Mouse (Mus musculus) CH12.LX (cell line): ENCODE data around the gene Bcorl1. TPM values are rescaled to one million over a fixed set of nuclear protein-coding genes. Genes with fewer than 3 reads are reported as not detected.

Experiments
- DNase-seq: peaks from one replicate; pipeline ENCODE4 v3.0.0-alpha.2; 2013; ENCODE audit errors: extremely low read depth
- H3K27ac ChIP-seq: 2 replicates; pipeline ENCODE4 v1.5.1; 2012; ENCODE audit warnings: low read depth, mild to moderate bottlenecking, control low read depth, moderate library complexity; ENCODE audit not compliant: insufficient read depth
- H3K27me3 ChIP-seq: replicated peaks from 2 replicates; pipeline ENCODE3; 2012; ENCODE audit warnings: inconsistent platforms
- H3K36me3 ChIP-seq, 2 experiments: replicated peaks in 1 of 2; 2 replicates each; pipeline versions ENCODE3 to v1.6.1; 2012; ENCODE audit warnings: inconsistent platforms in 1 of 2, low read length in 1 of 2, mild to moderate bottlenecking in 1 of 2, mixed read lengths in 1 of 2, moderate library complexity in 1 of 2; ENCODE audit not compliant: control insufficient read depth in 1 of 2, insufficient read depth in 1 of 2
- H3K4me1 ChIP-seq, 2 experiments: 2 replicates each; pipeline ENCODE4 v1.6.1; 2012; ENCODE audit warnings: inconsistent platforms in 1 of 2, moderate library complexity in 1 of 2; ENCODE audit not compliant: insufficient read depth in 2 of 2, control insufficient read depth in 1 of 2
- H3K4me2 ChIP-seq: 2 replicates; pipeline ENCODE4 v1.6.1; 2012; ENCODE audit warnings: low read depth, mild to moderate bottlenecking, control low read depth; ENCODE audit not compliant: poor library complexity, insufficient read depth, severe bottlenecking
- H3K4me3 ChIP-seq, 3 experiments: fragments of 150-350 bp in 1 of 3; sonication (generic) in 1 of 3; replicated peaks in 1 of 3; 2 replicates each; pipeline versions ENCODE3 to v1.5.1; 2011 to 2012; ENCODE audit warnings: low read depth in 2 of 3, low read length in 2 of 3, mild to moderate bottlenecking in 2 of 3, moderate library complexity in 2 of 3, control low read depth in 1 of 3, improper control_type of control experiment in 1 of 3, inconsistent platforms in 1 of 3, mixed read lengths in 1 of 3; ENCODE audit not compliant: poor library complexity in 1 of 3
- H3K79me2 ChIP-seq: replicated peaks from 2 replicates; pipeline ENCODE4 v1.6.1; 2012; ENCODE audit warnings: mild to moderate bottlenecking, moderate library complexity; ENCODE audit not compliant: control insufficient read depth, poor library complexity, insufficient read depth, severe bottlenecking; ENCODE audit errors: extremely low read depth
- H3K9ac ChIP-seq: 2 replicates; pipeline ENCODE4 v1.6.1; 2012; ENCODE audit warnings: low read depth, mild to moderate bottlenecking, control low read depth, moderate library complexity; ENCODE audit not compliant: insufficient read depth
- H3K9me3 ChIP-seq: replicated peaks from 2 replicates; pipeline ENCODE3; 2012; ENCODE audit warnings: low read length, inconsistent platforms, mixed read lengths
- BHLHE40 ChIP-seq: IDR thresholded peaks from 2 replicates; pipeline ENCODE4 v1.6.1; 2011; ENCODE audit warnings: mild to moderate bottlenecking, low read depth, low read length, improper control_type of control experiment
- CHD1 ChIP-seq: IDR thresholded peaks from 2 replicates; pipeline ENCODE4 v1.6.1; 2012; ENCODE audit warnings: low read depth, low read length, improper control_type of control experiment, inconsistent platforms
- CHD2 ChIP-seq: IDR thresholded peaks from 2 replicates; pipeline ENCODE4 v1.6.1; 2011; ENCODE audit warnings: low read length, improper control_type of control experiment
- CTCF ChIP-seq, 2 experiments: IDR thresholded peaks in 1 of 2; conservative IDR thresholded peaks in 1 of 2; 2 replicates each; pipeline ENCODE4 v1.5.1; 2011 to 2012; ENCODE audit warnings: low read depth in 2 of 2, low read length in 2 of 2, improper control_type of control experiment in 1 of 2, inconsistent platforms in 1 of 2, mild to moderate bottlenecking in 1 of 2, moderate library complexity in 1 of 2
- E2F4 ChIP-seq: IDR thresholded peaks from 2 replicates; pipeline ENCODE4 v1.6.1; 2011; ENCODE audit warnings: low read depth, low read length, improper control_type of control experiment; ENCODE audit not compliant: insufficient replicate concordance
- ELF1 ChIP-seq: IDR thresholded peaks from 2 replicates; pipeline ENCODE4 v1.6.1; 2014; ENCODE audit warnings: low read depth, mild to moderate bottlenecking, inconsistent platforms, low read length, improper control_type of control experiment
- GABPA ChIP-seq: IDR thresholded peaks from 2 replicates; pipeline ENCODE4 v1.6.1; 2012; ENCODE audit warnings: low read depth, low read length, improper control_type of control experiment, inconsistent platforms; ENCODE audit not compliant: insufficient replicate concordance
- IRF4 ChIP-seq: IDR thresholded peaks from 2 replicates; pipeline ENCODE4 v1.6.1; 2014; ENCODE audit warnings: low read depth, mild to moderate bottlenecking, inconsistent platforms, low read length, improper control_type of control experiment
- JUND ChIP-seq: conservative IDR thresholded peaks from 2 replicates; pipeline ENCODE4 v1.6.1; 2011; ENCODE audit warnings: low read depth, low read length, improper control_type of control experiment
- MAFK ChIP-seq: IDR thresholded peaks from 2 replicates; pipeline ENCODE4 v1.6.1; 2011; ENCODE audit warnings: low read length, improper control_type of control experiment; ENCODE audit not compliant: insufficient replicate concordance
- MAX ChIP-seq: IDR thresholded peaks from 2 replicates; pipeline ENCODE4 v1.6.1; 2011; ENCODE audit warnings: low read length, improper control_type of control experiment
- MEF2A ChIP-seq: IDR thresholded peaks from 2 replicates; pipeline ENCODE4 v1.6.1; 2014; ENCODE audit warnings: low read depth, mild to moderate bottlenecking, inconsistent platforms, low read length, improper control_type of control experiment, borderline replicate concordance
- MXI1 ChIP-seq: IDR thresholded peaks from 2 replicates; pipeline ENCODE4 v1.6.1; 2011; ENCODE audit warnings: mild to moderate bottlenecking, low read depth, low read length, improper control_type of control experiment
- MYC ChIP-seq: IDR thresholded peaks from 2 replicates; pipeline ENCODE4 v1.6.1; 2011; ENCODE audit warnings: low read depth, mild to moderate bottlenecking, improper control_type of control experiment, low read length
- NRF1 ChIP-seq: IDR thresholded peaks from 2 replicates; pipeline ENCODE4 v1.6.1; 2014; ENCODE audit warnings: low read depth, mild to moderate bottlenecking, inconsistent platforms, low read length, improper control_type of control experiment, moderate library complexity
- POLR2A ChIP-seq: IDR thresholded peaks from 2 replicates; pipeline ENCODE4 v1.6.1; 2011; ENCODE audit warnings: low read depth, mild to moderate bottlenecking, improper control_type of control experiment, low read length
- POLR2AphosphoS2 ChIP-seq: IDR thresholded peaks from 2 replicates; pipeline ENCODE4 v1.6.1; 2011; ENCODE audit warnings: low read depth, low read length, improper control_type of control experiment
- SIN3A ChIP-seq: IDR thresholded peaks from 2 replicates; pipeline ENCODE4 v1.6.1; 2012; ENCODE audit warnings: low read length, improper control_type of control experiment, inconsistent platforms
- SMC3 ChIP-seq: IDR thresholded peaks from 2 replicates; pipeline ENCODE4 v1.6.1; 2011; ENCODE audit warnings: low read depth, low read length, improper control_type of control experiment
- TBP ChIP-seq: conservative IDR thresholded peaks from 2 replicates; pipeline ENCODE4 v1.6.1; 2011; ENCODE audit warnings: low read depth, low read length, improper control_type of control experiment
- USF1 ChIP-seq: IDR thresholded peaks from 2 replicates; pipeline ENCODE4 v1.6.1; 2014; ENCODE audit warnings: low read depth, mild to moderate bottlenecking, inconsistent platforms, low read length, improper control_type of control experiment
- USF2 ChIP-seq: conservative IDR thresholded peaks from 2 replicates; pipeline ENCODE4 v1.6.1; 2011; ENCODE audit warnings: low read depth, low read length, improper control_type of control experiment
- ZKSCAN1 ChIP-seq: IDR thresholded peaks from 2 replicates; pipeline ENCODE4 v1.6.1; 2012; ENCODE audit warnings: low read depth, inconsistent platforms, low read length, improper control_type of control experiment, borderline replicate concordance
- ZNF384 ChIP-seq: IDR thresholded peaks from 2 replicates; pipeline ENCODE4 v1.6.1; 2012; ENCODE audit warnings: low read depth, low read length, improper control_type of control experiment, inconsistent platforms
- dilution Hi-C: fragments of 300-500 bp; cut with MboI; formaldehyde crosslinking; loops from 2 replicates; pipeline ENCODE4 v1.14.3; 2020; ENCODE audit warnings: low sequenced_read_pairs; ENCODE audit not compliant: extremely low pct_unique_long_range_greater_than_20kb, extremely low pct_ligation_motif_present
- in situ Hi-C: fragments of 300-500 bp; cut with MboI; formaldehyde crosslinking; loops from 3 replicates; pipeline ENCODE4 v1.14.3; 2019; ENCODE audit warnings: low sequenced_read_pairs, low pct_ligation_motif_present, low pct_unique_long_range_greater_than_20kb, mixed read lengths
- polyA plus RNA-seq: library from polyadenylated mRNA; unstranded; fragments of >175 nt; gene quantifications from 2 replicates; pipeline ENCODE4 v1.2.1, GENCODE M21; 2012; ENCODE audit warnings: low read depth; ENCODE audit not compliant: insufficient read length
- total RNA-seq, 2 experiments: library from RNA; depleted of rRNA; stranded (reverse); fragments of 300-350 nt in 1 of 2; fragments of >200 nt in 1 of 2; gene quantifications; 2 replicates each; pipeline ENCODE4 v1.2.3; 2012 to 2014

Gene Bcorl1
- total and polyA plus RNA-seq, 3 experiments, result 0.30 to 2.2 (median 1.9) TPM

DNA sequence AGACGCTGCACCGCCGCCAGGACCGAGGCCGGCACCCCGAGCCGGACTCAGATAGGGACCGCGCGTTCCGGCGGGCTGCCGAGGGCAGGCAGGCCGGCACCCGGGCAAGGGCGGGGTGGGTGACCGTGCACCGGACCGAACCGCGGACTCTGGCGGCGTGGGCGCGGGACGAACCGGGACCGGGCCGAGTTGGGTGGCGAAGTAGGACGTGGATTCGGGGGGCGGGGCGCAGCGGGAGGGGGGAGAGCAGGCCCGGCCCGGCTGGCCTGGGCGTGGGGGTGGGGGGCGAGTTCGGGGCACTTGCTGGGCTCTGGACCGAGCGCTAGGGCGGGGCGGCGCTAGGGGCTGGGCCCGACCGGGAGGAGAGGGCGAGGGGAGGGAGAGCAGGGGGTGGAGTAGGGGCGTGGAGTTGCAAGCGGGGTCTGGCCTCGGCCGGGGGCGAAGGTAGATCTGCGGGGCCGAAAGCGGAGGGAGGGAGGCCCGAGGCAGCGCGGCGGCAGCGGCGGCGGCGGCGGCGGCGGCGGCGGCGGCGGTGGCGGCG is 533 bp downstream of the Bcorl1 start:
- TF ChIP-seq CHD2, result no peak
- no peak for TF ChIP-seq USF2
- no peak for TF ChIP-seq MXI1
- TF ChIP-seq USF1, result no peak
- no peak for TF ChIP-seq MAFK
- TF ChIP-seq MYC, result no peak
- TF ChIP-seq MEF2A, result no peak
- no peak for TF ChIP-seq SMC3
- no peak for TF ChIP-seq E2F4
- no peak for TF ChIP-seq TBP
- no peak for TF ChIP-seq JUND
- no peak for TF ChIP-seq GABPA
- no peak for TF ChIP-seq CTCF (conservative IDR thresholded peaks at IDR 0.05 in 1 of 2, IDR thresholded peaks at IDR 0.05 in 1 of 2; ENCODE audit: low read depth in 2 of 2, low read length in 2 of 2)
- TF ChIP-seq ELF1, result no peak
- TF ChIP-seq BHLHE40, result no peak
- no peak for TF ChIP-seq NRF1
- TF ChIP-seq ZNF384, result no peak
- H3K79me2 ChIP-seq, result no peaks in the 10 kb centered on the region
- peaks cover 16% of the 10 kb centered on the region for H3K27me3 ChIP-seq
- peaks cover 0 to 17% of the 10 kb centered on the region in 2 experiments; a peak in 2 of 4 replicates for H3K4me1 ChIP-seq
- peak overlapping the region in 2 of 3 experiments; percentile 50 to 94 for H3K4me3 ChIP-seq
- H3K4me2 ChIP-seq, result peak overlapping the region; percentile 79
- in situ Hi-C loops (loop anchor here (10.0 kb wide), 1 partner anchor 63 kb away; no protein-coding TSS in a partner anchor), dilution Hi-C loops (no loop called here)
- DNase-seq, result no peak
- H3K27ac ChIP-seq, result no peak overlapping the region
- H3K9me3 ChIP-seq, result no peaks in the 10 kb centered on the region
- peak overlapping the region; percentile 77; the same call in 1 of the 2 replicates for H3K9ac ChIP-seq
- H3K36me3 ChIP-seq, result no peaks in the 10 kb centered on the region

DNA sequence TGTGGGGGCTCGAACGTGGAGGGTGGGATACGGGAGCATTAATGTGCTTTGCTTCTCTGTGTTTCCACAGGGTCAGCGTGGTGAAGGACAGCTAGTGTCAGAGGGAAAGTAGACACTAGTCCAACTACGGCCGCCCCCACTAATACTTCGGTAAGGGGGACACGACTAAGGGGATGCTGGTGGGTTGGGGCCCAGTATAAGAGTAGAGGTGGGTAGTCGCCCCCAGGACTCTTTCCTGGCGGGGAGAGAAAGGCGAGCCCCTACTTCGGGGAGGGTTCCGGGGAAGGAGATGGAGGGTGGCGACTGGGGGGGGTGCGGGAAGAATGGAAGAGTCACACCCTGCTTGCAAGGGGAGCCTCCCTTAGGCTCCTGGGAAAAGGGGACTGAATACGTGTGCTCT is 1.6 kb downstream of the Bcorl1 start:
- Histone ChIP-seq H3K4me3 (peak overlapping the region in 2 of 3 experiments; percentile 14 to 29), H3K27ac (no peak overlapping the region), H3K9ac (peak overlapping the region; percentile 77; the same call in 1 of the 2 replicates), H3K27me3 (peaks cover 16% of the 10 kb centered on the region), H3K79me2 (no peaks in the 10 kb centered on the region), H3K36me3 (no peaks in the 10 kb centered on the region), H3K9me3 (no peaks in the 10 kb centered on the region), H3K4me1 (peaks cover 0 to 17% of the 10 kb centered on the region in 2 experiments; a peak in 2 of 4 replicates), H3K4me2 (peak overlapping the region; percentile 79)
- no peak for DNase-seq
- dilution Hi-C loops (no loop called here), in situ Hi-C loops (loop anchor here (10.0 kb wide), 1 partner anchor 62 kb away; no protein-coding TSS in a partner anchor)
- TF ChIP-seq MAX, result no peak
- TF ChIP-seq MXI1, result no peak
- no peak for TF ChIP-seq USF1
- no peak for TF ChIP-seq IRF4
- no peak for TF ChIP-seq POLR2A
- no peak for TF ChIP-seq MYC
- no peak for TF ChIP-seq SMC3
- no peak for TF ChIP-seq SIN3A
- no peak for TF ChIP-seq POLR2AphosphoS2
- TF ChIP-seq ZKSCAN1, result no peak
- TF ChIP-seq CHD1, result no peak
- TF ChIP-seq GABPA, result no peak
